Mouse (Mus musculus) layer of hippocampus, adult 2 months (tissue): ENCODE measurements around the gene Galnt7. TPM values are rescaled to one million over a fixed set of nuclear protein-coding genes. Genes with fewer than 3 reads are reported as not detected.
A peak's percentile ranks its signal among the peaks of the same experiment; 100 is the strongest.

Experiments
- DNase-seq, 2 experiments: peaks; one replicate each; pipeline ENCODE4 v3.0.0; 2022; ENCODE audit warnings: low spot score in 2 of 2
- H3K27ac ChIP-seq: fragments of 200-600 bp; 2 replicates; pipeline ENCODE4 v1.8.1; 2022
- H3K4me3 ChIP-seq: fragments of 200-600 bp; 2 replicates; pipeline ENCODE4 v1.8.1; 2022; ENCODE audit warnings: mild to moderate bottlenecking
- CTCF ChIP-seq: fragments of 200-600 bp; conservative IDR thresholded peaks from 2 replicates; pipeline ENCODE4 v1.8.1; 2022; ENCODE audit warnings: antibody characterized with exemption, mild to moderate bottlenecking, moderate library complexity
- total RNA-seq, 2 experiments: library from RNA; stranded (reverse); gene quantifications; 2 replicates each; pipeline ENCODE4 v1.2.3; 2021

The Galnt7 gene
- total RNA-seq, 2 experiments from 2014 or later = 9.7 to 11.4 TPM

DNA sequence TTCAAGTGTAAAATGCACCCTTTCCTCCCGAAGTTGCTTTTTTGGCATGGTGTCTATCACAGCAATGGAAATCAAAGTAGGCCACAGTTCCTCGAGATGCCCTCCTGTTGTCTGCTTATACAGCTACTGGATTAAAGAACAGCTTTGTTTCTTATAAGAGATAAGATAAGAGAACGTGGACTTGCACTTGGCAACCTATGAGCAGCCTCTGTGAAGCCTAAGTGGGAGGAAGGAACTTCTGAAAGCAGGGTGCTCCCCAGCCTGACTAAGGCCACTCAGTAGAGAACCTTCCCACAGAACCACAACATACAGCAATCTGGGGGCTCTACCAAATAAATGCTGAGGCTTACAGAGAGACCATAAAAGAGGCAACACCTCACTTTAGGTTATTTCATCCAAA, 5.3 kb downstream of the Galnt7 start:
- no peak for DNase-seq
- Histone ChIP-seq H3K27ac (no peak overlapping the region), H3K4me3 (no peak overlapping the region)
- TF ChIP-seq CTCF = no peak

DNA sequence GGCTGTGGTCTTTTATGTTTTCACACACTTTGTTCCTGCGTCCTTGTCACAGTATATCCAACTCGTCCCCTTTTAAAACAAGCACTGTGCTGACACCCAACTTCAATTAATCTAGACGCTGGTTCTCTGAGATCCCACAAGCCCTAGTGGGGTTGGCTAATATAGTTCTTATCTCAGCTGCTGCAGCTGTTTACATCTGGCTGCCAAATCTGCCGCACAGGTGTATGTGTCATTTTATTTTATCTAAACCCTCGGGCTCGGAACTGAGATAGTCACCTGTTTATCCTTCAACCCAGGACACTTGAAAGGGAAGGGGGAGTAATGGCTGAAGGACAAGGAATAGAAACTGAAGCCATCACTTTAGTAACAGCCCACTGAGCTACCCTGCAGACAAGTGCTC, 8.6 kb downstream of the Galnt7 start:
- no peak for TF ChIP-seq CTCF
- Histone ChIP-seq H3K27ac (no peak overlapping the region), H3K4me3 (no peak overlapping the region)
- no peak for DNase-seq

GRCm38 (mm10) chr8:57642722-57643121, 10.1 kb downstream of the Galnt7 start:
- DNase-seq = no peak
- no peak for TF ChIP-seq CTCF
- Histone ChIP-seq H3K27ac (no peak overlapping the region), H3K4me3 (no peak overlapping the region)

DNA sequence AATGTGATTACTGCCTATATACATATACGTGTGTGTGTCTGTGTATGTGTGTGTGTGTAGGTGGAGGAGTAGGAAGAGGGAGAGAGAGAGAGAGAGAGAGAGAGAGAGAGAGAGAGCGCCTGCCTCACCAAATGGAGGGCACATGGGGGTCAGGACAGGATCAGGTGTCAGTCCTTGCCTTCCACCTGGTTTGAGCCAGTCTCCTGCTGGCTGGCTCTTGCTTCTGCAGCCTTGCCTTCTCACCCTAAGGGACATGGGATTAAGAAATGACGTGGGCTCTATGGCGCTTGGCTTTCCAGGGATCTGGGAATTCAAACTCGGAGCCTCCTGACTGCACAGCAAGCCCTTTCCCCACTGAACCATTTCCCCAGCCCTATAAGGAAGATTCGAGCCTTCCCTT, 13.9 kb downstream of the Galnt7 start:
- no peak for TF ChIP-seq CTCF
- H3K4me3 ChIP-seq = no peak overlapping the region
- DNase-seq = no peak
- H3K27ac ChIP-seq = no peak overlapping the region

DNA sequence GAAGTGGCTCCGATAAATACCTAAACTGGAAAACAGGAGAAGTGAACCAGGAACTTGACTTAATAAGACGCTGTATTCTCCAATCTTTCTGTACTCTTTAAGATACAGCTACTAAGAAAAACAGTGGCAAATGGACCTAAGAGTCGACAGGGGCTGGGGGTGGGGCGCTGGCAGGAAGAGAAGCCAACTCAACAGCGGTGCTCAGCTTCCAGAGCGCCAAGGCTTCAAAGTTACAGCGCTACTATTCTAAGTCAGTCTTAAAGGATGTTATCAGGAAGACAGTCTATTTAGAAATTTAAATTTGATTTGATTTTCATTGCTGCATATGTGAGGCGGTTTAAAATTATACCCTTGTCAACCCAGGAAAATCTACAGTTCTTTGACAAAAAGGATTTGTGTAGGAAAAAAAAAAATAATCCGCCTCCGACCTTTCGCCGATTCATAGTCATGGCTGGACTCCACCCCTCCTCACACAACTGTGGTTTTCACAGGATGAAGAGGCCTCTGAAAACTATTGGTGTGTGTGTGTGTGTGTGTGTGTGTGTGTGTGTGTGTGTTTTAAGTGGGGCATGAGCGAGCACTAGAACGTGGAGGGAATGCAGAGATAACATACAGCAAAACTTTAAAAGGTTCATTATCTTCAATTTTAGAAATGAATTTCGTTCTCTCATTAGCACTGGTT, 15.1 kb downstream of the Galnt7 start:
- no peak for TF ChIP-seq CTCF
- no peak for DNase-seq
- no peak overlapping the region for H3K27ac ChIP-seq
- no peak overlapping the region for H3K4me3 ChIP-seq

DNA sequence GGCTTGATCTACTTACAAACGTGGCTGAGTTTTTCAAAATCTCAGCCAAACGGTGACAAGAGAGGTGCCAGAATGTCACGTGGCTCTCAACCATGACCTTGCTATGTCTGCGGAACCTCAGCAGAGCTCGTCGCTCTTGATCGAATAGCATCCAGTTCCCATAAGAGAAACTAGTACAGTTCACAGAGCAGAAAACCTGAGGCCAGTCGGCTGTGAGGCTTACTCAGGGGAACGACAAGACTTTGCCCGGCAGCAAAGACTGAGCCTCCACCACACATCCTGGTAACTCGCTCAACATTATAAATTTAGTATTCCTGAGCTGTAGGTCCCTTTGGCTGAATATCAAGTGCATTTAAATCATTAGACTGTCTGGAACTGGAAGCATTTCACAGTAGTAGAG, 16.1 kb downstream of the Galnt7 start:
- H3K27ac ChIP-seq = no peak overlapping the region

DNA sequence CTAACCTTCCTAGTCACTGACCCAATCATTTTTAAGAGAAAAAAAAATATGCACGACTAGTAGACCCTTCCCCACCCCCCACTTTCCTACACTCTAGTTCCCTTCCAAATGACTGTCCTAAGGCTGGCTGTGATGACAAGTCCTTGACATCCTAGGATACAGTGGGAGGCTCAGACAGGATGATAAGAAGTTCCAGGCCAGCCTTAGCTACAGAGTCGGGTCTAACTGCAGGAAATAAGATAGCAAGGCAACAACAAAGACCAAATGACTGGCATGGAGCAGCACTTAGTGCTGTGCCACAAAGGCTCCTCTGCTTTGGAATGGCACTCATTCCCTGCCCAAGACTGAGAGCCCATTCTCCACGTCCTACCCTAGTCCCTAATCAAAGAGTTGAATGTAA, 16.6 kb downstream of the Galnt7 start:
- TF ChIP-seq CTCF = no peak
- no peak for DNase-seq

More for the DNA sequence above, 16.1 kb downstream of the Galnt7 start:
- no peak for DNase-seq
- H3K4me3 ChIP-seq = no peak overlapping the region
- TF ChIP-seq CTCF = no peak

DNA sequence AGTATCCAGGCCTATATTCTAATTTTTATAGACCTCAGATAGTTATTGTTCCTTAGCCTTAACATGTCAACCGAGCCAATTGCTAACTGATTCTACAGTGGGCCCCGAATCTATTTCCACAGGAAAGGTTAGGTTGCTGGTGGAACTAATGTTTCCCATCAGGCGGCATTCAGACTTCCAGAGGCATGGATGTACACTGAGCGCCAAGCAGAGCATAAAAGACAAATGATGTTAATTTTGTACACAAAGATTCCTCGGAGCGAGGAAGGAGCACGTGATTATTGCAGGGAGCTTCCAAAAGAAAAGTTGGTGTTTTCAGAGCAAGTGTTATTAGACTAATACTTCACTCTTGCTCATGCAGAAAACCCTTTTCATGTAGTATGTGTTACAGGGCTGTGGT, 21.1 kb downstream of the Galnt7 start:
- Histone ChIP-seq H3K4me3 (no peak overlapping the region), H3K27ac (no peak overlapping the region)
- no peak for TF ChIP-seq CTCF
- no peak for DNase-seq

More for the DNA sequence above, 16.6 kb downstream of the Galnt7 start:
- H3K27ac ChIP-seq = no peak overlapping the region
- no peak overlapping the region for H3K4me3 ChIP-seq

- no peak for DNase-seq
- TF ChIP-seq CTCF = no peak
- no peak overlapping the region for H3K27ac ChIP-seq
- H3K4me3 ChIP-seq = no peak overlapping the region
Observed at GRCm38 (mm10) chr8:57630148-57630547, 22.7 kb downstream of the Galnt7 start.

DNA sequence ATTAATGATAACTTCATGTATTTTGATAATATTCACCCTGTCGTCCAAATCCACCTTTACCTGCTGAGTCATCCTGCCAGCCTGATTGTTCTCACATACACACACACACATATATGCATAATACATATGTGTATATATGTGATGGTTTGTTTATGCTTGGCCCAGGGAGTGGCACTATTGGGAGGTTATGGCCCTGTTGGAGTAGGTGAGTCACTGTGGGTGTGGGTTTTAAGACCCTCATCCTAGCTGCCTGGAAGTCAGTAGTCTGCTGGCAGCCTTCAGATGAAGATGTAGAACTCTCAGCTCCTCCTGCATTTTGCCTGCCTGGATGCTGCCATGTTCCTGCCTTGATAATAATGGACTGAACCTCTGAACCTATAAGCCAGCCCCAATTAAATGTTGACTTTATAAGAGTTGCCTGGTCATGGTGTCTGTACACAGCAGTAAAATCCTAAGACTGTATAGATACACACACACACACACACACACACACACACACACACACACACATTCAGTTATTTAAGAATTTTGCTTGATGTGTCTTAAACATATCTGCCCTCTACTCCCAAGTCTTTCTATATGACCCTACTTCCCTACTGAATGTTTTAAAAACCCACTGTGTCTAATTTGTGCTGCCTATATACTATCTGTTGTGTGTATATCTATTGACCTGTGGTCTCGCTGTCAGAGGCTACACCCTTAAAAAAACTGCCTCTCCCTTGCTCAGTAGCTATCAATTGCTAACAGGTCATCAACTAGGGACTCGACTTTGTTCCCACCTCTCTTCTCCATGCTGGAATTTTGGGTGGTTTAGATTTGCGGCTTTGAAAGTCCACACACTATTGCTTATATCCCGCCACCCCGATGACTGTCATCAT, 23.8 kb downstream of the Galnt7 start:
- Histone ChIP-seq H3K4me3 (no peak overlapping the region), H3K27ac (no peak overlapping the region)
- no peak for DNase-seq
- TF ChIP-seq CTCF = no peak

DNA sequence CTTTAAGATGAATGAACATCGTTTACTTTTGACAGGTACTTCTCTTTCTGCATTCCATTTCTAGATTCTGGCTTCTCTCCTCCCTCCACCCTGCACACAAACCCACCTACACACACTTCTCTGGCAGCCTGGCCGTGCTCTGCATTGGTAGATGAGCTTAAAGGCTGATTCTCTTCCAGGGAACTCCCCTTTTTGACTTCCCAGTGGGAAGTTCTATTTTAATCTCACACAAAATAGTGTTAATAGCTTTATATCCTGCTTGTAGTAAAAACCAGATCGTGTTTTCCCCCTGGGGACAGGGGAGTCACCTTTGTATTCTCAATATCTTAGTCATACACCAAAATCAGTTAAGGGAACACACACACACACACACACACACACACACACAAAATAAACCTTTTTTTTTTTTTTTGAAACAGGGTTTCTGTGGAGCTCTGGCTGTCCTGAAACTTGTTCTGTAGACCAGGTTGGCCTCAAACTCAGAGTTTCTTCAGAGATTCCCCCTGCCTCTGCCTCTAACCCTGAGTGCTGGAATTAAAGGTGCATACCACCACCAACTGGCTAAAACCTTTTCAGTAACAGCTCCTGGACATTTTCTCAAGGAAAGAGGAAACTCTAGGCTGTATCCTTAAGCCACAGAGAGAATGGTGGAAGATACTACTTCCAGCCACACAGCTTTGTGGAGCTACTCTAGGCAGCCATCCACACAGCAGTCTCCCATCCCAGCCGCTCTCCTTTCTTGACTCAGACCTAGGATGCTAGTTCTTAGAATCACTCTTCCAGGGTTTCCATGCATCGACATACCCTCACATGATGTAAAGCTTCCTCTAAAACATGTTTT, 24.7 kb downstream of the Galnt7 start:
- TF ChIP-seq CTCF = no peak
- no peak overlapping the region for H3K4me3 ChIP-seq
- H3K27ac ChIP-seq = no peak overlapping the region
- DNase-seq = peak; percentile 18 to 31

DNA sequence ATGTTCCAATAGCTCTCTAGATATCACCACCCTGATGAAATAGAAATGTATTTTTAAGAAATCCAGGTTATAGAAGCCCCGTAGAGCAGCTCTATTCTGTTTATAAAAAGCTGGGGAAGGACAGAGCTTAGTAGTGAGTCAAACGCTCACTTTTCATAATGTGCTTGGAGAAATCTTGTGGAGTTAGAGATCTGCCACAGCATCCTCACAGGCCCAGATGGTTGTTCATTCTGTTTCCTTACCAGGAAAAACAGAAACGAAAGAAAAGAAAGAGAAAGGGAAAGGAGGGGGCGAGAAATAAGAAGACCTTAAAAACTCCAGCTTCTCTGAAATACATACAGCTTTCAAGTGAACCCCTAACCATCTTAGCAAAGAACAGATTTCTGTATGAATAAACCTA, 28.9 kb downstream of the Galnt7 start:
- Histone ChIP-seq H3K27ac (no peak overlapping the region), H3K4me3 (no peak overlapping the region)
- no peak for TF ChIP-seq CTCF
- DNase-seq = peak in 1 of 2 experiments; percentile 9

GRCm38 (mm10) chr8:57623051-57623450, 29.8 kb downstream of the Galnt7 start:
- no peak overlapping the region for H3K27ac ChIP-seq
- no peak for DNase-seq
- TF ChIP-seq CTCF = no peak
- H3K4me3 ChIP-seq = no peak overlapping the region
